Mouse (Mus musculus): ENCODE data around the gene Nppb.

Gene Nppb

GRCm38 (mm10) chr4:147976237-147976636 lies 9.4 kb upstream of the Nppb start:
- DNase-seq (ENCODE audit: low spot score in 2 of 2), result no peak

GRCm38 (mm10) chr4:147977726-147978125 lies 7.9 kb upstream of the Nppb start:
- DNase-seq (ENCODE audit: low spot score in 2 of 2), result no peak

GRCm38 (mm10) chr4:147978391-147978790 lies 7.2 kb upstream of the Nppb start:
- DNase-seq (ENCODE audit: low spot score in 2 of 2), result no peak

GRCm38 (mm10) chr4:147979441-147979860 lies 6.1 kb upstream of the Nppb start:
- no peak for DNase-seq (ENCODE audit: low spot score in 2 of 2)

- DNase-seq (ENCODE audit: low spot score in 2 of 2), result no peak
Measured at GRCm38 (mm10) chr4:147993571-147994095, 8.0 kb downstream of the Nppb start.

GRCm38 (mm10) chr4:147995311-147995710 lies 9.7 kb downstream of the Nppb start:
- DNase-seq (ENCODE audit: low spot score in 2 of 2), result no peak

- no peak for DNase-seq (ENCODE audit: low spot score in 2 of 2)
Measured at GRCm38 (mm10) chr4:148000202-148000772, 14.7 kb downstream of the Nppb start, which contains the start of gene Nppa. TSS of gene Nppa (plus strand) at chr4:148000722.

GRCm38 (mm10) chr4:148001013-148001789 lies 15.6 kb downstream of the Nppb start:
- DNase-seq (ENCODE audit: low spot score in 2 of 2), result no peak

GRCm38 (mm10) chr4:148001866-148002265 lies 16.3 kb downstream of the Nppb start:
- DNase-seq (ENCODE audit: low spot score in 2 of 2), result no peak

- DNase-seq (ENCODE audit: low spot score in 2 of 2), result no peak
Measured at GRCm38 (mm10) chr4:148004361-148004760, 18.8 kb downstream of the Nppb start.

- peak in 1 of 2 experiments; percentile 58 for DNase-seq (ENCODE audit: low spot score in 2 of 2)
Measured at GRCm38 (mm10) chr4:148008412-148008811, 22.8 kb downstream of the Nppb start.

GRCm38 (mm10) chr4:148009641-148010040 lies 24.1 kb downstream of the Nppb start:
- no peak for DNase-seq (ENCODE audit: low spot score in 2 of 2)

GRCm38 (mm10) chr4:148011332-148011731 lies 25.7 kb downstream of the Nppb start:
- no peak for DNase-seq (ENCODE audit: low spot score in 2 of 2)

GRCm38 (mm10) chr4:148012216-148012615 lies 26.6 kb downstream of the Nppb start:
- DNase-seq (ENCODE audit: low spot score in 2 of 2), result no peak

GRCm38 (mm10) chr4:148015418-148015817 lies 29.8 kb downstream of the Nppb start:
- DNase-seq (ENCODE audit: low spot score in 2 of 2), result no peak

GRCm38 (mm10) chr4:148016981-148017380 lies 31.4 kb downstream of the Nppb start:
- no peak for DNase-seq (ENCODE audit: low spot score in 2 of 2)

GRCm38 (mm10) chr4:148018410-148018809 lies 32.8 kb downstream of the Nppb start:
- DNase-seq (ENCODE audit: low spot score in 2 of 2), result no peak

GRCm38 (mm10) chr4:148024003-148024402 lies 38.4 kb downstream of the Nppb start:
- no peak for DNase-seq (ENCODE audit: low spot score in 2 of 2)

- no peak for DNase-seq (ENCODE audit: low spot score in 2 of 2)
Measured at GRCm38 (mm10) chr4:148029297-148029696, 43.7 kb downstream of the Nppb start.

- DNase-seq (ENCODE audit: low spot score in 2 of 2), result no peak
Measured at GRCm38 (mm10) chr4:148030506-148030905, 44.9 kb downstream of the Nppb start.

GRCm38 (mm10) chr4:148033858-148034410 lies 48.3 kb downstream of the Nppb start:
- no peak for DNase-seq (ENCODE audit: low spot score in 2 of 2)

GRCm38 (mm10) chr4:148035440-148035839 lies 49.9 kb downstream of the Nppb start:
- no peak for DNase-seq (ENCODE audit: low spot score in 2 of 2)

All from frontal cortex, postnatal 14 days (tissue).